Mouse (Mus musculus): ENCODE measurements around the gene Pip4k2a. TPM values are rescaled to one million over a fixed set of nuclear protein-coding genes. Genes with fewer than 3 reads are reported as not detected.

The Pip4k2a gene
- polyA plus RNA-seq, 1 experiment from 2014 or later, result 7.4 TPM

DNA sequence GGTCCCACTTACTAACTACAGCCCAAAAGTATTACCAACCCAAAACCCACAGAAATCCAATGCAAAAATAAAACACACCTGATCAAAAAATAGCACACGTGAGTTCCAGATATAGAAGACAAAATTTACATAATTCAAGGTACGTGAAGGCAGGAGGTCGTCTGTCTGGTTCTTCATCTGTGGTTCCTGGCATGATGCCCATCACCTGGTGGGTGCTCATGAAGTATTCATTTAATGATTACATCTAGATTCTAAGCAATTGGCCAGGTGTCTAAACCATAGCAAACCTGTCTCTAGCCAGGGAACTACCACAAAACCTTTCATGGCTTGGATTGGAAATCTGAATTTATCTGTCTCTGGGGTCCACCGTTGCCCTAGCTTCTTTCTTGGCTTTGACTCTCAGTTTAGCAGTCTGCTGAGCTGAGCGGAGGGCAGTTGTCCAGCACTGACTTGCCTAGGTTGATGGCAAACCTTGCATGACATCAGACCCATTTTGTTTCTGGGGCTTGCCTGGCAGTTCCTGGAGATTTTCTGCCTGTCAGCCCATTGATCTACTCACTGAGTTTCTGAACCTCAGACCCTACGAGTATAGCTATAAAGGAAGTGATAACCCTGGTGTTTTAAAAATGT is 182.5 kb downstream of the Pip4k2a start:
- no peaks in the 10 kb centered on the region for H3K9me3 ChIP-seq (ENCODE audit: control insufficient read depth, low read length)
- no peak overlapping the region for H3K27ac ChIP-seq (replicated peaks in 1 of 2; ENCODE audit: control insufficient read depth in 1 of 2, insufficient read depth in 1 of 2, low read depth in 2 of 2, low read length in 2 of 2)
- no peaks in the 10 kb centered on the region for H3K27me3 ChIP-seq (ENCODE audit: control insufficient read depth, insufficient read depth, low read length)
- H3K36me3 ChIP-seq (ENCODE audit: control insufficient read depth, insufficient read depth, low read length), result no peaks in the 10 kb centered on the region
- WGBS, result 82% methylated on average over 6 of the region's 6 CpGs
- no peak overlapping the region for H3K4me3 ChIP-seq (ENCODE audit: control insufficient read depth in 1 of 2, insufficient read depth in 1 of 2, low read depth in 1 of 2, low read length in 2 of 2)
- 0 out of 4 replicates have a peak, but pooled peaks cover 2 to 5% of the 10 kb centered on the region in 2 experiments for H3K4me1 ChIP-seq (ENCODE audit: control insufficient read depth in 2 of 2, insufficient read depth in 2 of 2, low read length in 2 of 2)
- H3K4me2 ChIP-seq (ENCODE audit: low read length), result no peak overlapping the region
- ATAC-seq (ENCODE audit: insufficient number of reproducible peaks, insufficient read depth, low FRiP score, low read depth), result no peak
- H3K9ac ChIP-seq (ENCODE audit: low read length), result no peak overlapping the region

DNA sequence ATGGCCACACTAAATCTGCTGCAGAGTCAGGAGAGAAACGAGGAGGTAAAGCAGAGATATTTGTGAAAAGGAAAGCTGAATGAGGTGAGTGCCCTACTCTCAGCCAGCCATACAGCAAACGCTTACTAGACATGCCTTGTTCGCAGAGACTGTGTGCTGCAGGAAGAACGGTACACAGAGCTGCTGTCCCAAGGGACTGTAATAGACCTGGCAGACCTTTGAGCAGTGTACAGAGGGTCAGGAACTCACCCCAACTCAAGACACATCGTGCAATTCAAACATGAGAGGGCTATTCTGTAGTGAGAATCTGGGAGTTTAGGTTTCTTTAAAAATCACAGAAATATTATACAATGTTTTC is 183.5 kb downstream of the Pip4k2a start:
- Histone ChIP-seq H3K9me3 (ENCODE audit: control insufficient read depth, low read length) (no peaks in the 10 kb centered on the region), H3K27me3 (ENCODE audit: control insufficient read depth, insufficient read depth, low read length) (no peaks in the 10 kb centered on the region), H3K36me3 (ENCODE audit: control insufficient read depth, insufficient read depth, low read length) (no peaks in the 10 kb centered on the region), H3K27ac (replicated peaks in 1 of 2; ENCODE audit: control insufficient read depth in 1 of 2, insufficient read depth in 1 of 2, low read depth in 2 of 2, low read length in 2 of 2) (no peak overlapping the region), H3K4me1 (ENCODE audit: control insufficient read depth in 2 of 2, insufficient read depth in 2 of 2, low read length in 2 of 2) (0 out of 4 replicates have a peak, but pooled peaks cover 2 to 5% of the 10 kb centered on the region in 2 experiments), H3K9ac (ENCODE audit: low read length) (no peak overlapping the region), H3K4me3 (ENCODE audit: control insufficient read depth in 1 of 2, insufficient read depth in 1 of 2, low read depth in 1 of 2, low read length in 2 of 2) (no peak overlapping the region), H3K4me2 (ENCODE audit: low read length) (peak overlapping the region; percentile 36; the same call in 1 of the 2 replicates)
- no peak for ATAC-seq (ENCODE audit: insufficient number of reproducible peaks, insufficient read depth, low FRiP score, low read depth)
- WGBS, result 38% methylated on average over 5 of the region's 5 CpGs

DNA sequence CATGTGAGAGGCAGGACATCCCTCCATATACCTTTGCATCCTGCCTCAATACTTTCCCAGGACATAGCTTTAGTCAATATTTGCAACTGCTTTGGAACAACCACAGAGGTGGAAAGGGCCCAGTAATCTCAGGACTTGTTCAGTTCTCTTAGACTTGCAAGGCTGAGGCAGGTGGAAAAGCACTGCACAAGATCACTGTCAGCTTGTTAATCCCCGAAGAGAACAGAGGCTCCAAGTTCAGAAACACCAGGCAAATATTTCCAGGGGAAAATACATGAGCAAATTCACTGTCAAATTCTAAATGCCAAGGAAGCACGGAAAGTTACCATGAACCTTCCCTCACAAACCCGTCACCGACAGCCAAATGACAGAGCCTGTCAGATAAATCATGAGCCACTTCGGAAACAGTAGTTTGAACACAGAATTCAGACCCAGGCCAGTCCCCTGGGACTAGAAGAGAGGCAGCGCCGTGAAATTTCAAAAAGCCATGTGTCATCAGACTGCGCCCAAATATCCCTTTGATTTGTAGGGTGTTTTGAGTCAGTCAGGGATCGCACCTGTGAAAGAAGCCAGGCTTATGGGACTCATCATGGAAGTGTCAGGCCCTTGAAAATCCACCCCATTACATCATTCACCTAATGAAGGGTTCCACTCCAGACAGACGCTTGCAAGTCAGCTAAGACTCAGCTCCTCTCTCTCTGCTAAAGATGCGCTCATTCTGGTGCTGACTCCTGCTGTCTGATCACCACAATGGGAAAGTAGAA is 184.1 kb downstream of the Pip4k2a start:
- no peaks in the 10 kb centered on the region for H3K27me3 ChIP-seq (ENCODE audit: control insufficient read depth, insufficient read depth, low read length)
- WGBS, result 31% methylated on average over 11 of the region's 11 CpGs
- H3K27ac ChIP-seq (replicated peaks in 1 of 2; ENCODE audit: control insufficient read depth in 1 of 2, insufficient read depth in 1 of 2, low read depth in 2 of 2, low read length in 2 of 2), result no peak overlapping the region
- ATAC-seq (ENCODE audit: insufficient number of reproducible peaks, insufficient read depth, low FRiP score, low read depth), result no peak
- H3K9me3 ChIP-seq (ENCODE audit: control insufficient read depth, low read length), result no peaks in the 10 kb centered on the region
- H3K4me3 ChIP-seq (ENCODE audit: control insufficient read depth in 1 of 2, insufficient read depth in 1 of 2, low read depth in 1 of 2, low read length in 2 of 2), result no peak overlapping the region
- 0 out of 4 replicates have a peak, but pooled peaks cover 2 to 5% of the 10 kb centered on the region in 2 experiments for H3K4me1 ChIP-seq (ENCODE audit: control insufficient read depth in 2 of 2, insufficient read depth in 2 of 2, low read length in 2 of 2)
- H3K4me2 ChIP-seq (ENCODE audit: low read length), result peak overlapping the region; percentile 36
- no peak overlapping the region for H3K9ac ChIP-seq (ENCODE audit: low read length)
- H3K36me3 ChIP-seq (ENCODE audit: control insufficient read depth, insufficient read depth, low read length), result no peaks in the 10 kb centered on the region

DNA sequence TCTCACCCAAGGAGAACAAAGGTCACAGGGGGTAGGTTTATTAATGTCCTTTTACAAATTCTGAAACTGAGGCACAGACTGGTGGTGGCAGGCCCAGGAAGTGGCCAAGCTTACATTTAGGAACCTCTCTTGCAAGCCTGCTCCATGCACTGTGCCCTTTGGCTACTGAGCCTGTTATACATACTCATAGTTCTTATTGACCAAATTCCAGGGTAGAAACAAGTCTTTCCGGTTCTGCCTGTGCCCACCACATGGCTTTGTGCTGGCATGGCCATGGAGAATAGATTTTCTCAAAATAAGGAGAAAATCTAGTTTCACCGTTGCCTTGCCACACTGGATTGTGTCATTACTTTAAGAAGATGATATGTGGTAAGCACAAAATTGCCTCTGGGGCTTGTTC is 190.0 kb downstream of the Pip4k2a start:
- no peaks in the 10 kb centered on the region for H3K4me1 ChIP-seq (ENCODE audit: control insufficient read depth in 2 of 2, insufficient read depth in 2 of 2, low read length in 2 of 2)
- H3K36me3 ChIP-seq (ENCODE audit: control insufficient read depth, insufficient read depth, low read length), result no peaks in the 10 kb centered on the region
- no peaks in the 10 kb centered on the region for H3K9me3 ChIP-seq (ENCODE audit: control insufficient read depth, low read length)
- no peak overlapping the region for H3K27ac ChIP-seq (replicated peaks in 1 of 2; ENCODE audit: control insufficient read depth in 1 of 2, insufficient read depth in 1 of 2, low read depth in 2 of 2, low read length in 2 of 2)
- H3K27me3 ChIP-seq (ENCODE audit: control insufficient read depth, insufficient read depth, low read length), result peaks cover 5% of the 10 kb centered on the region; the same call in 1 of the 2 replicates
- no peak overlapping the region for H3K4me2 ChIP-seq (ENCODE audit: low read length)
- ATAC-seq (ENCODE audit: insufficient number of reproducible peaks, insufficient read depth, low FRiP score, low read depth), result no peak
- no peak overlapping the region for H3K4me3 ChIP-seq (ENCODE audit: control insufficient read depth in 1 of 2, insufficient read depth in 1 of 2, low read depth in 1 of 2, low read length in 2 of 2)
- H3K9ac ChIP-seq (ENCODE audit: low read length), result no peak overlapping the region
- 81% methylated on average over 2 of the region's 2 CpGs for WGBS

DNA sequence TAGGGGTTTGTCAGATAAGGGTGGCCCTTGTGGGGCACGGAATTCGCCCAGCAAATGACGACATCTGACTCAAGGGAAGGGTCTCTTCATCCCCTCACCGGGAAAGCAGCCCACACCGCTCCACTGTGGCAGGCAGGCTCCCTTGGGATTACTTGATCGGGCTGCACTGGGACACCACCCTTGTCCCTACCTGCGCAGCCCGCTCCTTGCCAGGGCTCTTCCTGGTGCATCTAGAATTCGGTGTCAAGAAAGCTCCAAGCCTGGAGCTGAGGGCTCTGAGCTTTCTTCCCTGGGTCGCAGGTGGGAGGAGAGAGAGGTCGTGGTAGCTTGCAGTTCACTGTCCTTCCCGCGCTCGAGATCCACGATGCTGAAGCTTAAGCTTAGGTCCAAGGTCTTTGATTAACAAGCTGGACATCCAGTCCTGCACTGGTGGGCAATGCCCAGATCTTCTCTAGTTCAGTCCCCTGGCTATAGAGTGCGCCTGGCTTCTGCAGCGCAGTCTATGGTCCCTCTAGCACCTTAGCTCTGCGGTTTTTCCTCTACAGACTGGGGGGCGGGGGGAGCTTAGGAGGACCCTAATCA is 196.6 kb downstream of the Pip4k2a start:
- 8% methylated on average over 19 of the region's 19 CpGs for WGBS
- Histone ChIP-seq H3K4me1 (ENCODE audit: control insufficient read depth in 2 of 2, insufficient read depth in 2 of 2, low read length in 2 of 2) (peaks cover 12 to 16% of the 10 kb centered on the region in 2 experiments), H3K4me3 (ENCODE audit: control insufficient read depth in 1 of 2, insufficient read depth in 1 of 2, low read depth in 1 of 2, low read length in 2 of 2) (peak overlapping the region in 1 of 2 experiments; percentile 55; a peak in 2 of 4 replicates), H3K27ac (replicated peaks in 1 of 2; ENCODE audit: control insufficient read depth in 1 of 2, insufficient read depth in 1 of 2, low read depth in 2 of 2, low read length in 2 of 2) (no peak overlapping the region), H3K9ac (ENCODE audit: low read length) (no peak overlapping the region), H3K36me3 (ENCODE audit: control insufficient read depth, insufficient read depth, low read length) (no peaks in the 10 kb centered on the region), H3K9me3 (ENCODE audit: control insufficient read depth, low read length) (no peaks in the 10 kb centered on the region), H3K4me2 (ENCODE audit: low read length) (peak overlapping the region; percentile 96), H3K27me3 (ENCODE audit: control insufficient read depth, insufficient read depth, low read length) (peaks cover 62% of the 10 kb centered on the region)
- ATAC-seq (ENCODE audit: insufficient number of reproducible peaks, insufficient read depth, low FRiP score, low read depth), result no peak

DNA sequence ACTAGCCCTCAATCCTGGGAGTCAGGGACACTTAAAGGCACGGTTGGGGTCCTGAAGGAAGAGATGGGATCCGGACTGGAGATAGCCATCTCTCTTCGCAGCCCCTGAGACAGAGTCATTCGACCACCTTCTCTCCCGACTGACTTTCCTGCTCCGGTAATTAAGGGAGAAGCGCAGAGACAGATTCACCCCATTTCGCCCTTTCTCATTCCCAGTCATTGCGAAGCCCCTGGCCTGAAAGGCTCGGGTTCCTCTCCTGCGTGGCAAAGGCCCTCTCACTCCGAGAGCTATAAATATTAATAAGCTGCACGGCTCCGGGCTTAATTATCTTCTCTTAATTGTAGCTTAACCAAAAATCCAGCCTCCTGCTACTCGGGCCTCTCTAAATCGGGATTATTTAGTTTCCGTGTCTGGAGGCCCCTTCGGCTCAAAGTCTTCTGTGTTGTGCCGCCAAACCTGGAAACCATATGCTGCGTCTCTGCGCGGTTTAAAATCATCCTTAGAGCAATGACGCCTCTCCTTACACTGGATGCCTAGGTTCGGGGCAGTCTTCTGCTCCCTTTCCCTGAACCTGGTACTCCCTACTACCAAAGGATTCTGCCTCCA is 197.2 kb downstream of the Pip4k2a start:
- no peaks in the 10 kb centered on the region for H3K9me3 ChIP-seq (ENCODE audit: control insufficient read depth, low read length)
- H3K27ac ChIP-seq (replicated peaks in 1 of 2; ENCODE audit: control insufficient read depth in 1 of 2, insufficient read depth in 1 of 2, low read depth in 2 of 2, low read length in 2 of 2), result no peak overlapping the region
- peaks cover 12 to 16% of the 10 kb centered on the region in 2 experiments for H3K4me1 ChIP-seq (ENCODE audit: control insufficient read depth in 2 of 2, insufficient read depth in 2 of 2, low read length in 2 of 2)
- H3K27me3 ChIP-seq (ENCODE audit: control insufficient read depth, insufficient read depth, low read length), result peaks cover 62% of the 10 kb centered on the region
- H3K4me3 ChIP-seq (ENCODE audit: control insufficient read depth in 1 of 2, insufficient read depth in 1 of 2, low read depth in 1 of 2, low read length in 2 of 2), result peak overlapping the region; percentile 45 to 55
- H3K36me3 ChIP-seq (ENCODE audit: control insufficient read depth, insufficient read depth, low read length), result no peaks in the 10 kb centered on the region
- H3K9ac ChIP-seq (ENCODE audit: low read length), result peak overlapping the region; percentile 65
- no peak for ATAC-seq (ENCODE audit: insufficient number of reproducible peaks, insufficient read depth, low FRiP score, low read depth)
- WGBS, result 2% methylated on average over 24 of the region's 24 CpGs
- peak overlapping the region; percentile 96 for H3K4me2 ChIP-seq (ENCODE audit: low read length)

DNA sequence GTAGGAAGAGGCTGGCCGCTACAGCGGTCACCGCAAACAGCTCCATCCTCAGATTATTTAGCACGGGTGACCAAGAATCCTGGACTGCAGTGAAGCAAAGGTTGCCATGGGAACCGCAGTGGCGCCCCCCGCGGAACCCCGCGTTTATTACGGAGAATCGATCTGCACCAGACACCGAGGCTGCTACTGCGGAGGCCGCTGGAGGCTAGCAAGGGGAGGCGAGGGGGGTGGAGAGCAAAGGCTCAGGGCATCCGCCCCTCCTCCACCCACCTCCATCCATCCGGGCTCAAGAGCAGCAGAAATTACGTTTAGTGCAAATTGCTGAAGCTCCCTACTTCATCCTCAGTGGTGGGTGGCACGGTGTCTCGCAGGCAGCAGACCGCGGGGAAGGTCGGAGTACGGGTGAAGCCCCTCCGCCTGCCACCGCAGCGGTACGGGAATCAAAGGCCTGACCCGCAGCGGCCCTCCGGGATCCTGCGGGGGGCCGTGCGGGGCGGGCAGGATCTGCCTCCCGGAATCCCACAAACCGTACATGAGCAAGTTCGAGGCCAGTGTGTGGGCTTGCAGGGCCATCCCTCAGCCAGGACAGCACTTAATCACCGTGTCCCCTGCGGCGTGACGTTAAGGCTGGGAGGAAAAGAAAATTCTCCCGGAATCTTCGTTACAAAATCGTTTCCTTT is 197.8 kb downstream of the Pip4k2a start:
- Histone ChIP-seq H3K36me3 (ENCODE audit: control insufficient read depth, insufficient read depth, low read length) (no peaks in the 10 kb centered on the region), H3K27me3 (ENCODE audit: control insufficient read depth, insufficient read depth, low read length) (peaks cover 62% of the 10 kb centered on the region), H3K9ac (ENCODE audit: low read length) (peak overlapping the region; percentile 65), H3K4me2 (ENCODE audit: low read length) (peak overlapping the region; percentile 96), H3K27ac (replicated peaks in 1 of 2; ENCODE audit: control insufficient read depth in 1 of 2, insufficient read depth in 1 of 2, low read depth in 2 of 2, low read length in 2 of 2) (no peak overlapping the region), H3K4me1 (ENCODE audit: control insufficient read depth in 2 of 2, insufficient read depth in 2 of 2, low read length in 2 of 2) (peaks cover 12 to 16% of the 10 kb centered on the region in 2 experiments), H3K9me3 (ENCODE audit: control insufficient read depth, low read length) (no peaks in the 10 kb centered on the region), H3K4me3 (ENCODE audit: control insufficient read depth in 1 of 2, insufficient read depth in 1 of 2, low read depth in 1 of 2, low read length in 2 of 2) (peak overlapping the region; percentile 45 to 55)
- WGBS, result under 1% methylated on average over 46 of the region's 46 CpGs
- ATAC-seq (ENCODE audit: insufficient number of reproducible peaks, insufficient read depth, low FRiP score, low read depth), result peak; percentile 39; the same call in 1 of the 2 replicates
